Mouse (Mus musculus) stomach, postnatal 0 days (tissue): ENCODE data around the gene Zscan22. TPM values are rescaled to one million over a fixed set of nuclear protein-coding genes. Genes with fewer than 3 reads are reported as not detected.
A peak's percentile ranks its signal among the peaks of the same experiment; 100 is the strongest.

Experiments
- ATAC-seq: fragments of 200-750 bp; cut with Nextera tagmentation; 2 replicates; pipeline ENCODE4 v1.8.0; 2017; ENCODE audit not compliant: low FRiP score, low TSS enrichment
- DNase-seq: peaks from one replicate; pipeline ENCODE4 v3.0.0-alpha.2; 2016; ENCODE audit warnings: low spot score
- H3K27ac ChIP-seq: fragments of 300-500 bp; sonication (generic); replicated peaks from 2 replicates; pipeline ENCODE4 v1.5.1; 2014; ENCODE audit warnings: mild to moderate bottlenecking, control low read depth
- H3K27me3 ChIP-seq: fragments of 300-500 bp; sonication (generic); 2 replicates; pipeline ENCODE4 v1.6.1; 2014; ENCODE audit warnings: low read length; ENCODE audit not compliant: control insufficient read depth, insufficient read depth
- H3K36me3 ChIP-seq: fragments of 300-500 bp; sonication (generic); 2 replicates; pipeline ENCODE4 v1.6.1; 2014; ENCODE audit warnings: low read length, mixed read lengths; ENCODE audit not compliant: control insufficient read depth, insufficient read depth
- H3K4me1 ChIP-seq: fragments of 300-500 bp; sonication (generic); replicated peaks from 2 replicates; pipeline ENCODE4 v1.6.1; 2014; ENCODE audit warnings: antibody characterized with exemption; ENCODE audit not compliant: control insufficient read depth, insufficient read depth
- H3K4me2 ChIP-seq: fragments of 300-500 bp; sonication (generic); replicated peaks from 2 replicates; pipeline ENCODE4 v1.6.1; 2014; ENCODE audit warnings: low read depth, mild to moderate bottlenecking, control low read depth, moderate library complexity
- H3K4me3 ChIP-seq: fragments of 300-500 bp; sonication (generic); 2 replicates; pipeline ENCODE4 v1.5.1; 2014; ENCODE audit warnings: low read depth, low read length, control low read depth
- H3K9ac ChIP-seq: fragments of 300-500 bp; sonication (generic); 2 replicates; pipeline ENCODE4 v1.6.1; 2014; ENCODE audit warnings: mild to moderate bottlenecking, low read length, control low read depth, mixed read lengths
- H3K9me3 ChIP-seq: fragments of 300-500 bp; sonication (generic); 2 replicates; pipeline ENCODE4 v1.6.1; 2016; ENCODE audit warnings: low read length; ENCODE audit not compliant: control insufficient read depth
- CTCF ChIP-seq: IDR thresholded peaks from 2 replicates; pipeline ENCODE4 v1.5.1; 2016; ENCODE audit warnings: antibody characterized with exemption, low read depth, mild to moderate bottlenecking, moderate library complexity
- EP300 ChIP-seq: optimal IDR thresholded peaks from 2 replicates; pipeline ENCODE3; 2016; ENCODE audit warnings: antibody characterized with exemption
- WGBS: fragments of 180-500 bp; shearing (Covaris S2); extraction: QIAGEN DNeasy Blood & Tissue Kit; methylation state at CpG from one replicate; pipeline ENCODE4 v1.1.7; 2014; 5-methylcytosine and 5-hydroxymethylcytosine counted together
- polyA plus RNA-seq: library from polyadenylated mRNA; unstranded; fragments of >200 nt; fragmentation: Nextera tagmentation; extraction: Ambion mirVana; gene quantifications from 2 replicates; pipeline ENCODE4 v1.2.1, GENCODE M21; 2015

Zscan22 gene
- polyA plus RNA-seq, 1 experiment from 2014 or later, result 5.1 TPM

DNA sequence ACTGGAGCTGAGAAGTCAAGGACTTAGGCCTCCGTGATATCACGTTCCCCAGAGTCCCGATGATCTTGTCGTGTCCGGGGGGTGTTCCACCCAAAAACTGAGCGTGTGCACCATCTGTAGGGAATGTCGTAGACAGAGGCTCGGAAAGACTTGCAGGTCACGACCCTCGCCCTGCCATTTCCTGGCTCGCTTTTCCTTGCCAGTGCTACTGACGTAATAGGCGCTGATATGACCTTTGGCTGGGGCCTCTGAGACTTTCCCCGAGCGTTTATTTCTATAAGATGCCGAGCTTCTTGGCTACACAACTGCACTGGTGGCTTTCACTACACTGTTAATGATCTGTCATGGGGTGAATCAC, 52.2 kb downstream of the Zscan22 start:
- TF ChIP-seq EP300, result no peak
- no peak for TF ChIP-seq CTCF
- H3K36me3 ChIP-seq, result no peaks in the 10 kb centered on the region
- H3K9ac ChIP-seq, result peak overlapping the region; percentile 63
- ATAC-seq, result peak; percentile 25
- H3K27me3 ChIP-seq, result no peaks in the 10 kb centered on the region
- peaks cover 3% of the 10 kb centered on the region; the same call in 1 of the 2 replicates for H3K4me1 ChIP-seq
- DNase-seq, result no peak
- no peaks in the 10 kb centered on the region for H3K9me3 ChIP-seq
- H3K27ac ChIP-seq, result peak overlapping the region; percentile 76
- peak overlapping the region; percentile 49 for H3K4me3 ChIP-seq
- H3K4me2 ChIP-seq, result peak overlapping the region; percentile 80
- 3% methylated on average over 16 of the region's 16 CpGs for WGBS

DNA sequence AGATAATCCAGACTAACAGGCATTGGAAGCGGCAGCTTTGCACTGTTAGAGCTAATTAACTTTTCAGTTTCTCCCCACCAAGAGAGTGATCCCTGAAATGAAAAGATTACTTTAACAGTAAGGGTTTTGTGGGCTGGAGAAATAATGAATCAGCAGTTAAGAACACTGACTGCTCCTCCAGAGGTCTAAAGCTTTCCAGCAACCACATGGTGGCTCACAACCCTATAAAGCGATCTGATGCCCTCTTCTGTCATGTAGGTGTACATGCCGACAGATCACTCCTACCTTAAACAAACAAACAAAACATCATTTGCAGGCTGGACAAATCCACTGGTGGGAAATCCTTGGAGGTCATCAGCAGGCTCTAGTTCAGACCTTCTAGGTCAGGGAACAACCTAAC, 57.3 kb downstream of the Zscan22 start:
- Histone ChIP-seq H3K4me3 (no peak overlapping the region), H3K27ac (no peak overlapping the region), H3K4me1 (peaks cover under 1% of the 10 kb centered on the region; the same call in 1 of the 2 replicates), H3K27me3 (no peaks in the 10 kb centered on the region), H3K4me2 (no peak overlapping the region), H3K9me3 (no peaks in the 10 kb centered on the region), H3K36me3 (no peaks in the 10 kb centered on the region), H3K9ac (no peak overlapping the region)
- no peak for ATAC-seq
- DNase-seq, result no peak
- WGBS, result 39% methylated on average over 3 of the region's 3 CpGs
- TF ChIP-seq EP300 (no peak), CTCF (peak; percentile 47)

DNA sequence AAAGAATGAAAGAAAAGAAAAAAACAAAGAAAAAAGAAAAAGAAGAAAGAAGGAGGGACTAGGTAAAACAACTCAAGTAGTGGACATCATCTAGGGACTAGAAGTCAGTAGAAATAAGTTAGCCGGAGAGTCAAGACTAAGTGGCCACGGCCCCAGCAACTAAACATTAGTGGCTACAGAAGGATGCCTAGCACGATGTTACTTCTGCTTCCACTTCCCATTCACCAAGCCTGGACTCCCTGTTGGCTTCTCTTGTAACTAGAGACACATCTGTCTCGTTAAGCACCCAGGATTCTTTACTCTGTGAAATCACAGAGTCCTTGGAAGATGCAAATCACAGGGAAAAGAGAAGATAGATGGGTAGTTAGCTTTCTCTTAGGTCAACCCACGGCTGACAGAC, 59.9 kb downstream of the Zscan22 start:
- H3K36me3 ChIP-seq, result no peaks in the 10 kb centered on the region
- H3K9ac ChIP-seq, result no peak overlapping the region
- no peaks in the 10 kb centered on the region for H3K27me3 ChIP-seq
- H3K4me3 ChIP-seq, result no peak overlapping the region
- no peak overlapping the region for H3K4me2 ChIP-seq
- WGBS, result 69% methylated on average over 5 of the region's 5 CpGs
- TF ChIP-seq CTCF (no peak), EP300 (no peak)
- DNase-seq, result no peak
- H3K9me3 ChIP-seq, result no peaks in the 10 kb centered on the region
- no peak for ATAC-seq
- H3K27ac ChIP-seq, result no peak overlapping the region
- H3K4me1 ChIP-seq, result no peaks in the 10 kb centered on the region

Other genes with a start within 250 kb of the Zscan22 start
- not detected in 2 replicates for gene Vmn2r55, start 212.8 kb upstream of the Zscan22 start, polyA plus RNA-seq
- 0.02 TPM in 1 of 2 replicates, not detected in the other for gene Vmn2r56, start 162.8 kb upstream of the Zscan22 start, polyA plus RNA-seq
- gene Zscan18, start 94.2 kb upstream of the Zscan22 start, polyA plus RNA-seq, result 1.3 and 1.7 TPM in 2 replicates
- gene Zfp329, start 79.0 kb upstream of the Zscan22 start, polyA plus RNA-seq, result 5.9 and 6.4 TPM in 2 replicates
- 15.9 and 16.9 TPM in 2 replicates for gene Zfp110, start 63.1 kb upstream of the Zscan22 start, polyA plus RNA-seq
- gene Zfp128, start 16.6 kb upstream of the Zscan22 start, polyA plus RNA-seq, result 1.5 and 1.6 TPM in 2 replicates
- 784 and 821 TPM in 2 replicates for gene Rps5, start 24.5 kb downstream of the Zscan22 start, polyA plus RNA-seq
- 30.7 and 33.6 TPM in 2 replicates for gene Rnf225, start 29.6 kb downstream of the Zscan22 start, polyA plus RNA-seq
- gene Zfp324, start 68.0 kb downstream of the Zscan22 start, polyA plus RNA-seq, result 4.4 and 4.6 TPM in 2 replicates
- 2.1 and 2.5 TPM in 2 replicates for gene Zfp446, start 80.0 kb downstream of the Zscan22 start, polyA plus RNA-seq
- gene Slc27a5, start 100.4 kb downstream of the Zscan22 start, polyA plus RNA-seq, result 0.13 and 0.25 TPM in 2 replicates
- 93.7 and 105 TPM in 2 replicates for gene Trim28, start 101.3 kb downstream of the Zscan22 start, polyA plus RNA-seq
- gene Zbtb45, start 112.2 kb downstream of the Zscan22 start, polyA plus RNA-seq, result 8.5 and 9.5 TPM in 2 replicates
- 271 and 287 TPM in 2 replicates for gene Chmp2a, start 137.0 kb downstream of the Zscan22 start, polyA plus RNA-seq
- gene Ube2m, start 140.5 kb downstream of the Zscan22 start, polyA plus RNA-seq, result 90.9 and 93.4 TPM in 2 replicates
- 0.93 and 1.3 TPM in 2 replicates for gene Mzf1, start 156.9 kb downstream of the Zscan22 start, polyA plus RNA-seq
- 0.01 TPM in 1 of 2 replicates, not detected in the other for gene Vmn1r85, start 197.4 kb downstream of the Zscan22 start, polyA plus RNA-seq
- not detected in 2 replicates for gene Vmn1r86, start 222.1 kb downstream of the Zscan22 start, polyA plus RNA-seq
- gene Vmn1r87, start 242.3 kb downstream of the Zscan22 start, polyA plus RNA-seq, result 0.04 TPM in 1 of 2 replicates, not detected in the other